Mouse (Mus musculus) E14TG2a.4 (cell line): ENCODE data around the gene Cep295nl.

Experiments
- CTCF ChIP-seq: conservative IDR thresholded peaks from 2 replicates; pipeline ENCODE4 v1.5.1; 2014; ENCODE audit warnings: low read length
- NANOG ChIP-seq: IDR thresholded peaks from 2 replicates; pipeline ENCODE4 v1.6.1; 2014; ENCODE audit warnings: borderline replicate concordance, low read length, mixed read lengths

GRCm38 (mm10) chr11:118321971-118322370 is 20.3 kb downstream of the Cep295nl start:
- TF ChIP-seq CTCF (no peak), NANOG (no peak)
